24 mouse cellular contexts compared by ENCODE assay signal in genomic region chr4:76312593-76312992, GRCm38 (mm10).
DNase-seq lines count a peak whose midpoint lies in the region; ATAC-seq and TF ChIP-seq lines count a peak whose summit lies in the region.
"Had no signal": no experiment of that assay in that cellular context is flagged by ENCODE, and none has a peak within 500 bp of the region (broad histone marks: within the 10 kb centered on the region; RNA-seq: fewer than 3 reads in every experiment).

No protein-coding gene starts in this region.

- H3K4me2 ChIP-seq in hindbrain, embryonic 12.5 days (replicated peaks) = no peak overlapping the region
- no peak overlapping the region for H3K4me2 ChIP-seq in hindbrain, embryonic 16.5 days (ENCODE audit: low read length)
- H3K4me2 ChIP-seq in hindbrain, embryonic 11.5 days (replicated peaks; ENCODE audit: low read depth, low read length) = no peak overlapping the region
- H3K4me2 ChIP-seq in lung, postnatal 0 days (replicated peaks; ENCODE audit: low read depth, low read length) = no peak overlapping the region
- H3K4me2 ChIP-seq: embryonic facial prominence, embryonic 12.5 days; forebrain, embryonic 13.5 days; forebrain, embryonic 15.5 days had no signal

- no peak for TF ChIP-seq CTCF in lung, postnatal 0 days (IDR thresholded peaks at IDR 0.05)

- H3K9me3 ChIP-seq in hindbrain, embryonic 12.5 days (replicated peaks) = no peaks in the 10 kb centered on the region
- no peaks in the 10 kb centered on the region for H3K9me3 ChIP-seq in hindbrain, embryonic 10.5 days
- H3K9me3 ChIP-seq in hindbrain, embryonic 16.5 days (ENCODE audit: control insufficient read depth, low read length) = no peaks in the 10 kb centered on the region
- no peaks in the 10 kb centered on the region for H3K9me3 ChIP-seq in hindbrain, embryonic 11.5 days (ENCODE audit: control insufficient read depth, low read length)
- H3K9me3 ChIP-seq in lung, postnatal 0 days (ENCODE audit: low read length) = no peaks in the 10 kb centered on the region
- H3K9me3 ChIP-seq: embryonic facial prominence, embryonic 10.5 days; embryonic facial prominence, embryonic 12.5 days; forebrain, embryonic 13.5 days; forebrain, embryonic 15.5 days had no signal

- 94% methylated on average over 3 of the region's 3 CpGs for WGBS in hindbrain, embryonic 12.5 days
- WGBS in hindbrain, embryonic 10.5 days = 83% methylated on average over 3 of the region's 3 CpGs
- 90% methylated on average over 3 of the region's 3 CpGs for WGBS in hindbrain, embryonic 16.5 days
- WGBS in hindbrain, embryonic 11.5 days = 81% methylated on average over 3 of the region's 3 CpGs
- WGBS in lung, postnatal 0 days = 91% methylated on average over 3 of the region's 3 CpGs

- H3K9ac ChIP-seq in hindbrain, embryonic 12.5 days = no peak overlapping the region
- no peak overlapping the region for H3K9ac ChIP-seq in hindbrain, embryonic 16.5 days (ENCODE audit: low read depth, low read length)
- H3K9ac ChIP-seq in hindbrain, embryonic 11.5 days (ENCODE audit: low read depth, low read length) = no peak overlapping the region
- H3K9ac ChIP-seq in lung, postnatal 0 days (replicated peaks; ENCODE audit: low read depth) = no peak overlapping the region
- H3K9ac ChIP-seq: embryonic facial prominence, embryonic 12.5 days; forebrain, embryonic 13.5 days; forebrain, embryonic 15.5 days; forebrain, postnatal 0 days had no signal

- H3K4me3 ChIP-seq in hindbrain, embryonic 12.5 days = no peak overlapping the region
- no peak overlapping the region for H3K4me3 ChIP-seq in hindbrain, embryonic 10.5 days
- H3K4me3 ChIP-seq in hindbrain, embryonic 16.5 days (ENCODE audit: low read length) = no peak overlapping the region
- H3K4me3 ChIP-seq in hindbrain, embryonic 11.5 days (ENCODE audit: low read depth, low read length) = no peak overlapping the region
- no peak overlapping the region for H3K4me3 ChIP-seq in lung, postnatal 0 days (ENCODE audit: low read depth, low read length)
- H3K4me3 ChIP-seq: embryonic facial prominence, embryonic 10.5 days; embryonic facial prominence, embryonic 12.5 days; forebrain, embryonic 13.5 days; forebrain, embryonic 15.5 days had no signal

- ATAC-seq in hindbrain, embryonic 12.5 days (ENCODE audit: low FRiP score) = peak; percentile 27
- ATAC-seq in hindbrain, embryonic 16.5 days = 0 out of 2 replicates have a peak, but pooled peaks have one; percentile 15
- no peak for ATAC-seq in hindbrain, embryonic 11.5 days (ENCODE audit: low FRiP score)
- no peak for ATAC-seq in lung, postnatal 0 days
- ATAC-seq: CD4-positive, CD25-positive, alpha-beta regulatory T cell, adult 4 months; forebrain, embryonic 15.5 days; forebrain, postnatal 0 days had no signal

- peaks cover 15% of the 10 kb centered on the region; the same call in 1 of the 2 replicates for H3K4me1 ChIP-seq in hindbrain, embryonic 12.5 days
- H3K4me1 ChIP-seq in hindbrain, embryonic 10.5 days (replicated peaks) = peaks cover 15% of the 10 kb centered on the region
- H3K4me1 ChIP-seq in hindbrain, embryonic 16.5 days (ENCODE audit: control insufficient read depth, insufficient read depth, low read depth, low read length) = peaks cover 2% of the 10 kb centered on the region; the same call in 1 of the 2 replicates
- H3K4me1 ChIP-seq in hindbrain, embryonic 11.5 days (replicated peaks; ENCODE audit: control insufficient read depth, insufficient read depth, low read length) = no peaks in the 10 kb centered on the region
- no peaks in the 10 kb centered on the region for H3K4me1 ChIP-seq in lung, postnatal 0 days (ENCODE audit: insufficient read depth, low read depth, low read length)
- H3K4me1 ChIP-seq: embryonic facial prominence, embryonic 10.5 days; embryonic facial prominence, embryonic 12.5 days; forebrain, embryonic 15.5 days had no signal

- H3K27ac ChIP-seq in hindbrain, embryonic 12.5 days = no peak overlapping the region
- H3K27ac ChIP-seq in hindbrain, embryonic 10.5 days = no peak overlapping the region
- no peak overlapping the region for H3K27ac ChIP-seq in hindbrain, embryonic 16.5 days (ENCODE audit: low read depth, low read length)
- no peak overlapping the region for H3K27ac ChIP-seq in hindbrain, embryonic 11.5 days (ENCODE audit: low read depth, low read length)
- H3K27ac ChIP-seq in lung, postnatal 0 days (ENCODE audit: low read length) = no peak overlapping the region
- H3K27ac ChIP-seq: embryonic facial prominence, embryonic 10.5 days; embryonic facial prominence, embryonic 12.5 days; forebrain, embryonic 13.5 days; forebrain, embryonic 15.5 days had no signal

- DNase-seq in hindbrain, embryonic 10.5 days (ENCODE audit: low spot score) = no peak
- DNase-seq in hindbrain, embryonic 11.5 days (ENCODE audit: low spot score) = no peak
- peak; percentile 5 for DNase-seq in ES-CJ7 (ENCODE audit: low read depth, low spot score)
- peak; percentile 18 for DNase-seq in ZHBTc4 (ENCODE audit: low read depth, low spot score)
- no peak for DNase-seq in lung, postnatal 0 days (ENCODE audit: low spot score)
- no peak for DNase-seq in adrenal gland, postnatal 10 days
- DNase-seq: adrenal gland, adult 2 months; adrenal gland, postnatal 14 days; adrenal gland, postnatal 36 days; B cell, adult 2 months; cerebellum, adult 11-12 months; cerebellum, adult 2 months; cerebellum, adult 9-10 months; cerebellum, postnatal 10 days; cerebellum, postnatal 25 days; forebrain, postnatal 0 days had no signal

- TF ChIP-seq EP300 in lung, postnatal 0 days (IDR thresholded peaks at IDR 0.05) = no peak

- H3K36me3 ChIP-seq in hindbrain, embryonic 12.5 days = no peaks in the 10 kb centered on the region
- no peaks in the 10 kb centered on the region for H3K36me3 ChIP-seq in hindbrain, embryonic 10.5 days
- H3K36me3 ChIP-seq in hindbrain, embryonic 16.5 days (ENCODE audit: control insufficient read depth, insufficient read depth, low read length) = no peaks in the 10 kb centered on the region
- no peaks in the 10 kb centered on the region for H3K36me3 ChIP-seq in hindbrain, embryonic 11.5 days (ENCODE audit: control insufficient read depth, insufficient read depth, low read length)
- no peaks in the 10 kb centered on the region for H3K36me3 ChIP-seq in lung, postnatal 0 days (ENCODE audit: insufficient read depth, low read length)
- H3K36me3 ChIP-seq: forebrain, embryonic 15.5 days had no signal

- no peaks in the 10 kb centered on the region for H3K27me3 ChIP-seq in hindbrain, embryonic 12.5 days
- no peaks in the 10 kb centered on the region for H3K27me3 ChIP-seq in hindbrain, embryonic 10.5 days (ENCODE audit: insufficient read depth, poor library complexity, severe bottlenecking)
- no peaks in the 10 kb centered on the region for H3K27me3 ChIP-seq in hindbrain, embryonic 16.5 days (replicated peaks; ENCODE audit: control insufficient read depth, insufficient read depth, low read length)
- no peaks in the 10 kb centered on the region for H3K27me3 ChIP-seq in hindbrain, embryonic 11.5 days (ENCODE audit: control insufficient read depth, insufficient read depth, low read length)
- no peaks in the 10 kb centered on the region for H3K27me3 ChIP-seq in lung, postnatal 0 days (replicated peaks; ENCODE audit: insufficient read depth, low read length)
- H3K27me3 ChIP-seq: CH12.LX; embryonic facial prominence, embryonic 12.5 days; forebrain, embryonic 13.5 days; forebrain, embryonic 15.5 days had no signal

Comparison
In these comparisons a context has a peak if more than half of its experiments do, and no peak if none do; other contexts are left out.
1. ATAC-seq: peak in hindbrain, embryonic 12.5 days (single experiment) and hindbrain, embryonic 16.5 days (single experiment); none in hindbrain, embryonic 11.5 days (single experiment) and lung, postnatal 0 days (single experiment).
2. DNase-seq: peak in ES-CJ7 (single experiment) and ZHBTc4 (single experiment); none in hindbrain, embryonic 10.5 days (single experiment), hindbrain, embryonic 11.5 days (single experiment), lung, postnatal 0 days (single experiment) and adrenal gland, postnatal 10 days (single experiment).